18 mouse cellular contexts compared by ENCODE assay signal in the genomic region with DNA sequence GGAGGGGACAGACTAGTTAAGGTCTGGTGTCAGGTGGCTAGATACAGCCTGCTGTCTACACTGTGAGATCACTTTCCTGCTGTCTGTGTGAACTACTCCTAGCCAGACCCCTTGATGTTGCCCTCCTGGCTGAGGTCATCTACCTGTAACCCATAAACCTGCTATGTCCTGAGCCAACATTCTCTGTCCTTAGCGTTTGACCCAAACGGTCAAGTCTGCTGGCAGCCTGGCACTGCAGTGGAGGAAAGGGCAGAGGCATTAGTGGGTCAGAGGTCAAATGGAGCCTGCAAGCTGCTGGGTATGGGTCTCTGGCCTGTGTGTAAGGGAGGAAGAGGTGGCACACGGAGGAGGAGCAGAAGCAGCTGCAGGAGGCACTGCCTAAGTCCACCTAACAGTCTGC. TPM values are rescaled to one million over a fixed set of nuclear protein-coding genes. Genes with fewer than 3 reads are reported as not detected.
DNase-seq lines count a peak whose midpoint lies in the region; ATAC-seq and TF ChIP-seq lines count a peak whose summit lies in the region.
"Had no signal": no experiment of that assay in that cellular context is flagged by ENCODE, and none has a peak within 500 bp of the region (broad histone marks: within the 10 kb centered on the region; RNA-seq: fewer than 3 reads in every experiment).

No protein-coding gene starts in this region.

- ATAC-seq in liver, embryonic 11.5 days (replicated peaks; ENCODE audit: low FRiP score) = peak; percentile 33; the same call in 1 of the 2 replicates
- no peak for ATAC-seq in liver, embryonic 12.5 days
- ATAC-seq: forebrain, embryonic 16.5 days; intestine, postnatal 0 days; midbrain, embryonic 15.5 days had no signal

- H3K4me3 ChIP-seq in liver, embryonic 11.5 days (ENCODE audit: low read depth, low read length) = no peak overlapping the region
- H3K4me3 ChIP-seq in liver, embryonic 12.5 days = no peak overlapping the region
- H3K4me3 ChIP-seq in bone marrow, adult 2 months (replicated peaks; ENCODE audit: control insufficient read depth, low read depth, low read length) = no peak overlapping the region
- H3K4me3 ChIP-seq: embryonic facial prominence, embryonic 13.5 days; hindbrain, embryonic 13.5 days; limb, embryonic 15.5 days; lung, embryonic 15.5 days; midbrain, embryonic 15.5 days had no signal

- TF ChIP-seq CTCF in bone marrow, adult 2 months (IDR thresholded peaks at IDR 0.05; ENCODE audit: control insufficient read depth, insufficient read depth, low read length) = no peak

- no peak overlapping the region for H3K27ac ChIP-seq in liver, embryonic 11.5 days (ENCODE audit: low read depth, low read length)
- H3K27ac ChIP-seq in liver, embryonic 12.5 days = no peak overlapping the region
- H3K27ac ChIP-seq in bone marrow, adult 2 months (ENCODE audit: control insufficient read depth, insufficient read depth, low read depth, low read length, poor library complexity) = peak overlapping the region; percentile 68
- H3K27ac ChIP-seq: embryonic facial prominence, embryonic 13.5 days; hindbrain, embryonic 13.5 days; limb, embryonic 15.5 days; lung, embryonic 15.5 days; midbrain, embryonic 15.5 days had no signal

- WGBS in liver, embryonic 11.5 days = 57% methylated on average over 3 of the region's 3 CpGs
- 58% methylated on average over 3 of the region's 3 CpGs for WGBS in liver, embryonic 12.5 days (ENCODE audit: insufficient replicate concordance)
- WGBS in bone marrow, adult 2 months = 47% methylated on average over 3 of the region's 3 CpGs

- H3K9me3 ChIP-seq in liver, embryonic 11.5 days (ENCODE audit: control insufficient read depth, low read length) = no peaks in the 10 kb centered on the region
- no peaks in the 10 kb centered on the region for H3K9me3 ChIP-seq in liver, embryonic 12.5 days (replicated peaks)
- H3K9me3 ChIP-seq: embryonic facial prominence, embryonic 13.5 days; hindbrain, embryonic 13.5 days; limb, embryonic 15.5 days; lung, embryonic 15.5 days; midbrain, embryonic 15.5 days had no signal

- peak; percentile 72 for DNase-seq in kidney, adult 11 months
- DNase-seq in kidney, postnatal 14 days = no peak
- no peak for DNase-seq in liver, embryonic 11.5 days (ENCODE audit: low spot score)
- DNase-seq in kidney, postnatal 36 days = peak; percentile 64 to 76
- DNase-seq in layer of hippocampus, adult 9-10 months (ENCODE audit: low spot score) = no peak
- DNase-seq: cerebellum, adult 8-10 months; heart, postnatal 10 days; retina, postnatal 1 day; right cerebral cortex, postnatal 4 days had no signal

- TF ChIP-seq POLR2A in bone marrow, adult 2 months (IDR thresholded peaks at IDR 0.05; ENCODE audit: borderline replicate concordance, control insufficient read depth, low read depth, low read length) = no peak

- peaks cover 3% of the 10 kb centered on the region; the same call in 1 of the 2 replicates for H3K36me3 ChIP-seq in liver, embryonic 11.5 days (ENCODE audit: control insufficient read depth, insufficient read depth, low read length)
- H3K36me3 ChIP-seq in liver, embryonic 12.5 days = peaks cover 10% of the 10 kb centered on the region
- H3K36me3 ChIP-seq: lung, embryonic 15.5 days; midbrain, embryonic 15.5 days had no signal

- no peak overlapping the region for H3K4me2 ChIP-seq in liver, embryonic 11.5 days
- H3K4me2 ChIP-seq in liver, embryonic 12.5 days = no peak overlapping the region
- H3K4me2 ChIP-seq: embryonic facial prominence, embryonic 13.5 days; hindbrain, embryonic 13.5 days; limb, embryonic 15.5 days; lung, embryonic 15.5 days; midbrain, embryonic 15.5 days had no signal

- no peak overlapping the region for H3K9ac ChIP-seq in liver, embryonic 11.5 days (ENCODE audit: low read depth, low read length)
- H3K9ac ChIP-seq in liver, embryonic 12.5 days = no peak overlapping the region
- H3K9ac ChIP-seq: embryonic facial prominence, embryonic 13.5 days; hindbrain, embryonic 13.5 days; limb, embryonic 15.5 days; lung, embryonic 15.5 days; midbrain, embryonic 15.5 days had no signal

- peaks cover 26% of the 10 kb centered on the region for H3K4me1 ChIP-seq in liver, embryonic 11.5 days (replicated peaks; ENCODE audit: control insufficient read depth, insufficient read depth, low read length)
- H3K4me1 ChIP-seq in liver, embryonic 12.5 days = peaks cover 58% of the 10 kb centered on the region
- H3K4me1 ChIP-seq in bone marrow, adult 2 months (ENCODE audit: control insufficient read depth, insufficient read depth, low read length) = peaks cover 19% of the 10 kb centered on the region

- H3K27me3 ChIP-seq in liver, embryonic 11.5 days (replicated peaks; ENCODE audit: control insufficient read depth, insufficient read depth, low read length) = no peaks in the 10 kb centered on the region
- H3K27me3 ChIP-seq in liver, embryonic 12.5 days (replicated peaks) = no peaks in the 10 kb centered on the region
- H3K27me3 ChIP-seq: embryonic facial prominence, embryonic 13.5 days; hindbrain, embryonic 13.5 days; limb, embryonic 15.5 days; lung, embryonic 15.5 days; midbrain, embryonic 15.5 days had no signal

RNA-seq across cellular contexts. Expression of gene Galnt2, which starts 41.6 kb away (rescaled TPM):
- 46.6 and 48.6 TPM in 2 replicates for polyA plus RNA-seq in liver, embryonic 11.5 days (2014; fragmentation: Nextera tagmentation; extraction: Ambion mirVana)
- polyA plus RNA-seq in liver, embryonic 12.5 days (2016; fragmentation: Nextera tagmentation; extraction: Ambion mirVana) = 36.6 and 37.5 TPM in 2 replicates
- polyA plus RNA-seq in bone marrow, adult 2 months (2011; ENCODE audit: insufficient read depth, insufficient read length, low replicate concordance, missing spikeins) = 5.1 and 11.5 TPM in 2 replicates

Comparison
In these comparisons a context has a peak if more than half of its experiments do, and no peak if none do; other contexts are left out.
1. DNase-seq: peak in kidney, adult 11 months (single experiment) and kidney, postnatal 36 days (2 of 2); none in kidney, postnatal 14 days (single experiment), liver, embryonic 11.5 days (single experiment) and layer of hippocampus, adult 9-10 months (single experiment).